Mouse (Mus musculus) activated CD4-positive, CD25-positive, alpha-beta regulatory T cell, adult 4 months (primary cell): Measurements from ENCODE around the gene Ccp110. TPM values are rescaled to one million over a fixed set of nuclear protein-coding genes. Genes with fewer than 3 reads are reported as not detected.

Source experiments
- ATAC-seq: one replicate; pipeline ENCODE4 v1.8.0; 2017
- polyA plus RNA-seq, 2 experiments: library from polyadenylated mRNA; unstranded; fragments of 100-300 nt; shearing (Covaris generic); gene quantifications; one replicate each; pipeline ENCODE4 v1.2.1; 2017

The Ccp110 gene
- 1 to 10 TPM; 3.6 to 5.3 TPM for polyA plus RNA-seq

- ATAC-seq, result peak; percentile 100
Measured at GRCm38 (mm10) chr7:118712228-118713173, at the start of gene Ccp110. Gene Ccp110, plus strand, starts transcription at chr7:118712552.

- no peak for ATAC-seq
Measured at GRCm38 (mm10) chr7:118667773-118668172, 44.6 kb upstream of the Ccp110 start.

GRCm38 (mm10) chr7:118670142-118670541, 42.2 kb upstream of the Ccp110 start:
- no peak for ATAC-seq

- ATAC-seq, result no peak
Measured at GRCm38 (mm10) chr7:118676826-118677225, 35.5 kb upstream of the Ccp110 start.

GRCm38 (mm10) chr7:118688199-118688598, 24.2 kb upstream of the Ccp110 start:
- peak; percentile 65 for ATAC-seq

GRCm38 (mm10) chr7:118689088-118689487, 23.3 kb upstream of the Ccp110 start:
- no peak for ATAC-seq

GRCm38 (mm10) chr7:118691287-118691686, 21.1 kb upstream of the Ccp110 start:
- no peak for ATAC-seq

GRCm38 (mm10) chr7:118696146-118696545, 16.2 kb upstream of the Ccp110 start:
- ATAC-seq, result no peak

GRCm38 (mm10) chr7:118697168-118697567, 15.2 kb upstream of the Ccp110 start:
- no peak for ATAC-seq

- ATAC-seq, result no peak
Measured at GRCm38 (mm10) chr7:118698882-118699281, 13.5 kb upstream of the Ccp110 start.

GRCm38 (mm10) chr7:118703144-118703561, 9.2 kb upstream of the Ccp110 start:
- ATAC-seq, result no peak

- ATAC-seq, result no peak
Measured at GRCm38 (mm10) chr7:118704001-118704850, 8.1 kb upstream of the Ccp110 start.

- peak; percentile 90 for ATAC-seq
Measured at GRCm38 (mm10) chr7:118705101-118705961, 7.0 kb upstream of the Ccp110 start, which contains the start of gene Gde1. Gene Gde1, minus strand, starts transcription at chr7:118705778.

GRCm38 (mm10) chr7:118706051-118706450, 6.3 kb upstream of the Ccp110 start:
- ATAC-seq, result no peak

- ATAC-seq, result no peak
Measured at GRCm38 (mm10) chr7:118706488-118706887, 5.9 kb upstream of the Ccp110 start.

GRCm38 (mm10) chr7:118707216-118707615, 5.1 kb upstream of the Ccp110 start:
- no peak for ATAC-seq

GRCm38 (mm10) chr7:118708002-118708401, 4.3 kb upstream of the Ccp110 start:
- ATAC-seq, result no peak

GRCm38 (mm10) chr7:118710776-118711175, 1.6 kb upstream of the Ccp110 start:
- ATAC-seq, result no peak

- no peak for ATAC-seq
Measured at GRCm38 (mm10) chr7:118714873-118715272, 2.5 kb downstream of the Ccp110 start.

- ATAC-seq, result no peak
Measured at GRCm38 (mm10) chr7:118718066-118718465, 5.7 kb downstream of the Ccp110 start.

GRCm38 (mm10) chr7:118723927-118724326, 11.6 kb downstream of the Ccp110 start:
- no peak for ATAC-seq

- no peak for ATAC-seq
Measured at GRCm38 (mm10) chr7:118725459-118725858, 13.1 kb downstream of the Ccp110 start.
